Mouse (Mus musculus): ENCODE measurements around the gene Fut11.
"Not testable (repeated sequence)": the region's sequence is repeated elsewhere in the genome, so short reads cannot be mapped to it uniquely, and the experiment has no call there.

Fut11 gene

GRCm38 (mm10) chr14:20677906-20678305 lies 16.9 kb upstream of the Fut11 start:
- DNase-seq = no peak

GRCm38 (mm10) chr14:20681742-20682141 lies 13.0 kb upstream of the Fut11 start:
- no peak for DNase-seq

- peak; percentile 78 for DNase-seq
These were observed 12.3 kb upstream of the Fut11 start for GRCm38 (mm10) chr14:20682498-20682897.

GRCm38 (mm10) chr14:20686576-20686975 lies 8.2 kb upstream of the Fut11 start:
- no peak for DNase-seq

- DNase-seq = no peak
These were observed 5.8 kb upstream of the Fut11 start for GRCm38 (mm10) chr14:20689009-20689408.

GRCm38 (mm10) chr14:20691772-20692171 lies 3.0 kb upstream of the Fut11 start:
- no peak for DNase-seq

- no peak for DNase-seq
These were observed 1.1 kb upstream of the Fut11 start for GRCm38 (mm10) chr14:20693589-20694101.

GRCm38 (mm10) chr14:20694185-20694883 lies 434 bp upstream of the Fut11 start:
- DNase-seq = peak; percentile 14

- no peak for DNase-seq
These were observed 1.2 kb downstream of the Fut11 start for GRCm38 (mm10) chr14:20695761-20696520.

GRCm38 (mm10) chr14:20696986-20697385 lies 2.2 kb downstream of the Fut11 start:
- DNase-seq = peak; percentile 52

- DNase-seq = no peak
These were observed 3.7 kb downstream of the Fut11 start for GRCm38 (mm10) chr14:20698515-20698914.

- DNase-seq = no peak
These were observed 5.6 kb downstream of the Fut11 start for GRCm38 (mm10) chr14:20700362-20700761.

- no peak for DNase-seq
These were observed 6.8 kb downstream of the Fut11 start for GRCm38 (mm10) chr14:20701554-20701953.

- DNase-seq = no peak
These were observed 7.5 kb downstream of the Fut11 start for GRCm38 (mm10) chr14:20702096-20702740.

- peak; percentile 82 for DNase-seq
These were observed 8.1 kb downstream of the Fut11 start, which contains the start of gene Chchd1 for GRCm38 (mm10) chr14:20702741-20703381. Gene Chchd1, plus strand, starts transcription at chr14:20703006.

- not testable (repeated sequence) for DNase-seq
These were observed 8.7 kb downstream of the Fut11 start for GRCm38 (mm10) chr14:20703461-20703860.

GRCm38 (mm10) chr14:20707201-20708190 lies 12.7 kb downstream of the Fut11 start, which contains the start of gene Zswim8:
Gene Zswim8, plus strand, starts transcription at chr14:20707552.
- peak; percentile 71 for DNase-seq

- DNase-seq = no peak
These were observed 13.5 kb downstream of the Fut11 start for GRCm38 (mm10) chr14:20708239-20708638.

- DNase-seq = no peak
These were observed 19.1 kb downstream of the Fut11 start for GRCm38 (mm10) chr14:20713832-20714231.

GRCm38 (mm10) chr14:20718443-20718842 lies 23.7 kb downstream of the Fut11 start:
- no peak for DNase-seq

GRCm38 (mm10) chr14:20719767-20720166 lies 25.0 kb downstream of the Fut11 start:
- no peak for DNase-seq

- DNase-seq = no peak
These were observed 26.6 kb downstream of the Fut11 start for GRCm38 (mm10) chr14:20721371-20721770.

Measured in thymus, postnatal 25 days (tissue).